Mouse (Mus musculus) T-helper 17 cell (primary cell): Measurements from ENCODE around the gene Ctnna2.

Experiments
- in situ Hi-C, 2 experiments: fragments of 300-600 bp; cut with MboI, MseI; formaldehyde crosslinking; loops; 1 replicate in 1 of 2; 2 replicates in 1 of 2; pipeline ENCODE4 v1.15.1; 2025; ENCODE audit warnings: high pct_unique_total_duplicates in 2 of 2

Ctnna2 gene

GRCm38 (mm10) chr6:77430381-77430780 is 549.1 kb downstream of the Ctnna2 start:
- in situ Hi-C loops = no loop called here

GRCm38 (mm10) chr6:77425746-77426145 is 553.8 kb downstream of the Ctnna2 start:
- in situ Hi-C loops = no loop called here

- in situ Hi-C loops = no loop called here
Observed at GRCm38 (mm10) chr6:77424826-77425225, 554.7 kb downstream of the Ctnna2 start.

- in situ Hi-C loops = no loop called here
Observed at GRCm38 (mm10) chr6:77421564-77422139, 557.8 kb downstream of the Ctnna2 start.

GRCm38 (mm10) chr6:77416999-77417398 is 562.5 kb downstream of the Ctnna2 start:
- in situ Hi-C loops = no loop called here

GRCm38 (mm10) chr6:77413530-77413929 is 566.0 kb downstream of the Ctnna2 start:
- in situ Hi-C loops = no loop called here

- in situ Hi-C loops = no loop called here
Observed at GRCm38 (mm10) chr6:77408481-77408880, 571.0 kb downstream of the Ctnna2 start.

GRCm38 (mm10) chr6:77400751-77401150 is 578.7 kb downstream of the Ctnna2 start:
- in situ Hi-C loops = no loop called here

- in situ Hi-C loops = loop anchor here in 1 of 2 experiments (10.0 kb wide), 1 partner anchor 173 kb away; no protein-coding TSS in a partner anchor
Observed at GRCm38 (mm10) chr6:77391663-77392062, 587.8 kb downstream of the Ctnna2 start.

- in situ Hi-C loops = no loop called here
Observed at GRCm38 (mm10) chr6:77381309-77381708, 598.2 kb downstream of the Ctnna2 start.

- in situ Hi-C loops = no loop called here
Observed at GRCm38 (mm10) chr6:77373132-77373531, 606.4 kb downstream of the Ctnna2 start.

GRCm38 (mm10) chr6:77371147-77371546 is 608.4 kb downstream of the Ctnna2 start:
- in situ Hi-C loops = no loop called here

- in situ Hi-C loops = no loop called here
Observed at GRCm38 (mm10) chr6:77358471-77358837, 621.0 kb downstream of the Ctnna2 start.

- in situ Hi-C loops = no loop called here
Observed at GRCm38 (mm10) chr6:77357748-77358470, 621.6 kb downstream of the Ctnna2 start.

- in situ Hi-C loops = no loop called here
Observed at GRCm38 (mm10) chr6:77354826-77355225, 624.7 kb downstream of the Ctnna2 start.

GRCm38 (mm10) chr6:77343781-77344180 is 635.7 kb downstream of the Ctnna2 start:
- in situ Hi-C loops = no loop called here

- in situ Hi-C loops = no loop called here
Observed at GRCm38 (mm10) chr6:77335537-77335936, 644.0 kb downstream of the Ctnna2 start.

GRCm38 (mm10) chr6:77324748-77325147 is 654.8 kb downstream of the Ctnna2 start:
- in situ Hi-C loops = loop anchor here in 1 of 2 experiments (25.0 kb wide), 1 partner anchor 1837 kb away; no protein-coding TSS in a partner anchor

- in situ Hi-C loops = loop anchor here in 1 of 2 experiments (25.0 kb wide), 1 partner anchor 1837 kb away; no protein-coding TSS in a partner anchor
Observed at GRCm38 (mm10) chr6:77324327-77324726, 655.2 kb downstream of the Ctnna2 start.

GRCm38 (mm10) chr6:77306796-77307195 is 672.7 kb downstream of the Ctnna2 start:
- in situ Hi-C loops = loop anchor here in 1 of 2 experiments (25.0 kb wide), 1 partner anchor 1819 kb away; no protein-coding TSS in a partner anchor

GRCm38 (mm10) chr6:77301305-77301704 is 678.2 kb downstream of the Ctnna2 start:
- in situ Hi-C loops = loop anchor here in 1 of 2 experiments (25.0 kb wide), 1 partner anchor 1814 kb away; no protein-coding TSS in a partner anchor

GRCm38 (mm10) chr6:77291415-77291814 is 688.1 kb downstream of the Ctnna2 start:
- in situ Hi-C loops = no loop called here

GRCm38 (mm10) chr6:77288402-77288801 is 691.1 kb downstream of the Ctnna2 start:
- in situ Hi-C loops = loop anchor here in 1 of 2 experiments (10.0 kb wide), 1 partner anchor 566 kb away; no protein-coding TSS in a partner anchor
